Mouse (Mus musculus): ENCODE measurements at regions not wholly inside any gene's neighbourhood (a gene's known extent, or its start where the extent isn't known, plus 50 kb on each side); places are given as distances from the start of the nearest gene placed in this dataset.

DNA sequence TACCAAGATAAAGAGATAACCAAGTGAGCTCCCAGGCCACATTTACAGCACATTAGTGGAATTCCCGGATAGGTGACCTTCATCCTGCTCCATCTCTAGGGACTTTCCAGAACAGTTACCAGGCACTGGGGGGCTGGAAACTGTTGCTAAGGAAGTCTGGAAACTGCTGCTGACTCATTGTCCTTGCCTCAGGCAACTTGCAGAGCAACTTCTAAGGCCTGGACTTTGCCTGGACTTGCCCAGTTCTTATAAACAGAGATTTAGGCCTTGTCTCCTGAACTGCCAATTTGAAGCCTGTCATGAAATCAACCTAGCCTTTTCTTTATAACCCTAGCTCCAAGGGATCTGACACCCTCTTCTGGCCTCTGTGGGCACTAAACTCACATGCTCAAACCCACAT lies 224.0 kb upstream of the Gm6657 start:
- no peaks in the 10 kb centered on the region for H3K4me1 ChIP-seq
- 55% methylated on average over 1 of the region's 1 CpGs for WGBS
- ATAC-seq (ENCODE audit: insufficient number of reproducible peaks, insufficient read depth, low FRiP score, low TSS enrichment) = no peak

DNA sequence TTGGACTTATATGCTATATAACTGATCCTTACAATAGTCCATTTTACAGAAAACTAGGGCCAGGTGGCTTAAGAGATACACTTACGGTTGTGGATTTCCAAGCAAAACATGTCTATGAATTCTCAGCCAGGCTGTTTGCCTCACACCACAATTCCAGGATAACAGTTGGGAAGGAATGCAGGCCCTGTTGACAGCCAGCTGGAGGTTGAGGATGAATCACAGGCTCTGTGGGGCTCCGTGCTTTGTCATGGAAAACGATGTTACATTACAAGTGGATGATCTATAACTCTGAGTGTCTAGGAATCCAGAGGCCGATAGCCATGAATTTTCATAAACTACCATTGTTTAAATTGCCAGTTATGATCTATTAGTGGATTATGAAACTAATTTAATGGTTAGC lies 221.9 kb upstream of the Gm6657 start:
- Histone ChIP-seq H3K4me2 (replicated peaks) (no peak overlapping the region), H3K4me3 (no peak overlapping the region), H3K9ac (no peak overlapping the region), H3K27ac (no peak overlapping the region), H3K4me1 (no peaks in the 10 kb centered on the region), H3K27me3 (no peaks in the 10 kb centered on the region), H3K9me3 (no peaks in the 10 kb centered on the region), H3K36me3 (no peaks in the 10 kb centered on the region)
- no peak for ATAC-seq (ENCODE audit: insufficient number of reproducible peaks, insufficient read depth, low FRiP score, low TSS enrichment)
- 61% methylated on average over 4 of the region's 4 CpGs for WGBS

More for the DNA sequence above, 224.0 kb upstream of the Gm6657 start:
- Histone ChIP-seq H3K9ac (no peak overlapping the region), H3K27me3 (no peaks in the 10 kb centered on the region), H3K27ac (no peak overlapping the region), H3K9me3 (no peaks in the 10 kb centered on the region), H3K4me2 (replicated peaks) (no peak overlapping the region), H3K36me3 (no peaks in the 10 kb centered on the region), H3K4me3 (no peak overlapping the region)

DNA sequence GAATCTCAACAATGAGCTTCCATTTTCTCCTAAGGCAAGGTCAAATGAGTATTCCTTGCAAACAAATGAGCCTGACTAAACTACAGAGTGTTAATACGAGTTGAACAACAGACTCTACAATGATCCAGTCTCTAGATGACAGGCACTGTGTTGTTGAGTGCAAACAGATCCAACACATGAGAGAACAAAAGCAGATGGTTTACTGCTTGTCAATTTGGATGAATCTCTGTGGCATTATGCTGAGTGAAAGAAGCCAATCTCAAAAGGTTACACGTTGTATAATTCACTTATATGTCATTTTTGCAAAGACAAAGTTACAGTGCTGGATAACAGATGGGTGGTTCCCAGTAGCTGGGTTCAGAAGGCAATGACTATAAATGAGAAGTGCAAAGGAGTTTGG lies 217.1 kb upstream of the Gm6657 start:
- H3K9me3 ChIP-seq = no peaks in the 10 kb centered on the region
- no peaks in the 10 kb centered on the region for H3K4me1 ChIP-seq
- no peak overlapping the region for H3K4me3 ChIP-seq
- H3K4me2 ChIP-seq (replicated peaks) = no peak overlapping the region
- no peak overlapping the region for H3K9ac ChIP-seq
- H3K27ac ChIP-seq = no peak overlapping the region
- H3K36me3 ChIP-seq = no peaks in the 10 kb centered on the region
- no peak for ATAC-seq (ENCODE audit: insufficient number of reproducible peaks, insufficient read depth, low FRiP score, low TSS enrichment)
- 72% methylated on average over 2 of the region's 2 CpGs for WGBS
- no peaks in the 10 kb centered on the region for H3K27me3 ChIP-seq

DNA sequence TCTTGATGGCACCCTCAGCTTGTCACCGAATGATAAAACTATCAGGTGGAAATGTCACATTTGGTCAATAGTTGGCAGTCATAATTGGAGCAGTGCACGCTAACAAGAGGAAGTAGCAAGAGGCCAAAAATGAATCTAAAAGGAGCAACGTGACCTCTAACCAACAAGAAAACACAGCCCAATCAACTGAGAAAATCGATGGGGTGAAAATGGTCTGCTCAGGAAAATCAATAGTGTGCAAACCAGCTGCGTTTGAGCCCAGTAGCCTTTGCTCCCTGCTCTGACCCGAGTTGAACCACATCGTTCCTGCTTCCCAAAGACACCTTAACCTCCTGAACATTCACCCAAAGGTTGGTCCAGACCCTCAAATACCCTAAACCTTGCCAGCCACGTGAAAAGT lies 207.3 kb upstream of the Gm6657 start:
- H3K4me3 ChIP-seq = no peak overlapping the region
- no peaks in the 10 kb centered on the region for H3K4me1 ChIP-seq
- 80% methylated on average over 8 of the region's 8 CpGs for WGBS
- no peaks in the 10 kb centered on the region for H3K27me3 ChIP-seq
- H3K9me3 ChIP-seq = no peaks in the 10 kb centered on the region
- ATAC-seq (ENCODE audit: insufficient number of reproducible peaks, insufficient read depth, low FRiP score, low TSS enrichment) = no peak
- no peak overlapping the region for H3K4me2 ChIP-seq (replicated peaks)
- no peak overlapping the region for H3K9ac ChIP-seq
- no peak overlapping the region for H3K27ac ChIP-seq
- no peaks in the 10 kb centered on the region for H3K36me3 ChIP-seq

DNA sequence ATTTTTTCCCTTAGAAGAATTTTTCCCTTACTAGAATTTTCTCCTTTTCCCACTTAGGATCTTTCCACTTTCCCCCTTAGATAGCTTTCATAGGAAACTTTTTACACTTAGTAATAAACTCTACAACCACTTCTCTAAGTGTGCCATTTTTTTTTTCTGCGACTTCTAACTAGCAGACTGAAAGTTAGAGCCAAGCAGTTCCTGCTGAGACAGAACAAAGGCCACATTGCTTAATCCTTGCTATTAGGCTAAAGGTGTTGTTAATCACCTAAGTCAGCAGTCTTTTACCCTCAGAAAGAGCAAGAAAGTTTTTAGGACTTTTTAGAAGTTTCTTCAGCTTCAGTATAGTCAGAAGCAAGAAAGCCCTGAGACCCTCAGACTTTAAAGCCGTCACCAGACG lies 204.3 kb upstream of the Gm6657 start:
- Histone ChIP-seq H3K36me3 (no peaks in the 10 kb centered on the region), H3K9ac (no peak overlapping the region), H3K27ac (no peak overlapping the region), H3K4me3 (no peak overlapping the region), H3K27me3 (no peaks in the 10 kb centered on the region), H3K9me3 (no peaks in the 10 kb centered on the region), H3K4me1 (no peaks in the 10 kb centered on the region), H3K4me2 (replicated peaks) (no peak overlapping the region)
- WGBS = 38% methylated on average over 3 of the region's 3 CpGs
- no peak for ATAC-seq (ENCODE audit: insufficient number of reproducible peaks, insufficient read depth, low FRiP score, low TSS enrichment)

DNA sequence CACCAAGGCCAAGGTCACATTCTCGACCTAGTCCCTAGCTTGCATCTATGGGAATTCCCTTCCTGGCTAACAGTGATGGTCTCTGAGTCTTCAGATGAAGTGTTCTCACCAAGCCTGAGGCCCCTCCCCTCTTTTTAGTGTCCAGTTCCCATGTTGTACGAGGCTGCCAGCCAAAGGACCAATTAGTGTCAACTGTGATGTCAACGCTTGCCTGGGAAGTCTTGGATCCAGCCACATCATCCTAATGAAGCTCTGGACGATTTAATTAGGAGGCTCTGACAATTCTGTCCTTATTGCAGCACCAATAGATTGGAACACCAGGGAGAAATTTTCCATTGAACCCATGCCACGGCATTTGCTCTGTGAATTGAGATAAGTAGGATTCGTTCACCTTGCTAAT lies 202.4 kb upstream of the Gm6657 start:
- ATAC-seq (ENCODE audit: insufficient number of reproducible peaks, insufficient read depth, low FRiP score, low TSS enrichment) = no peak
- Histone ChIP-seq H3K27me3 (no peaks in the 10 kb centered on the region), H3K4me1 (no peaks in the 10 kb centered on the region), H3K4me2 (replicated peaks) (no peak overlapping the region), H3K27ac (no peak overlapping the region), H3K9ac (no peak overlapping the region), H3K9me3 (no peaks in the 10 kb centered on the region), H3K4me3 (no peak overlapping the region), H3K36me3 (no peaks in the 10 kb centered on the region)
- 65% methylated on average over 6 of the region's 6 CpGs for WGBS

DNA sequence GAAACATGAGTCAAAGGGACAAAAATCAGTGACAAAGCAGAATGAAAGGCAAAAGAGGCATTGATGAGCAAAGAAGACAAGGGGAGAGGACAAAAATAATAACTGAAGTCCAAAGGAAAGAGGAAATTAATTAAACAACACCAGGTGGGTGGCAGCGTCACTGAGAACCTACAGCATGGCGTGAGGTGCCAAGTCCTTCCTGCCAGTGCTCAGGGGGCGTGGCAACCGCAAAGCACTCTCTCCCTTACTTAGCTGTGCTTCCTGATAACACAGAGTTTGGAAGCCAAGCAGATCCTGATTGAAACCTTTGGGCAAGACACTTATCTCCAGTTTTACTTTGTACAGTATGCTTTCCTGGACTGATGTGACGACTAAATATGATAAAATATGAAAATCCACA lies 199.9 kb upstream of the Gm6657 start:
- Histone ChIP-seq H3K27ac (no peak overlapping the region), H3K9me3 (no peaks in the 10 kb centered on the region), H3K4me2 (replicated peaks) (no peak overlapping the region), H3K4me3 (no peak overlapping the region), H3K4me1 (no peaks in the 10 kb centered on the region), H3K36me3 (no peaks in the 10 kb centered on the region), H3K9ac (no peak overlapping the region), H3K27me3 (no peaks in the 10 kb centered on the region)
- WGBS = 84% methylated on average over 5 of the region's 5 CpGs
- ATAC-seq (ENCODE audit: insufficient number of reproducible peaks, insufficient read depth, low FRiP score, low TSS enrichment) = no peak

DNA sequence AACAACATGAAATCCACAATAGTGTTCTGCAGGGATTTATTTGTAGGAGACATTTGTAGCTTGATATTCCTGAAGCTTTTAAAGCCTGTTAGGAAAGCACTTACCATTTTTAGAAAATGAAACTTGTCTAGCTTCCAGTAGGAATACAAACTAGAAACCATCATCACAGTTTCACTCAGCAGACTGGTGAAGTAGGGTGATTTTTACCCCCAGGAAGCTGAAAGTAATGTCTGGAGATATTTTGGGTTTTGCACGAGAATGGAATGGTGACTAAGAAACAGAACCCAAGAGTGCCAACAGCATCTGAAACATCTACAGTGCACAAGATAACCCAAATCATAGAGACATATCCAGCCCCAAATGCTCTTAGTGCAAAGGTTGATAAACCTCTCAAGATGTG lies 196.1 kb upstream of the Gm6657 start:
- Histone ChIP-seq H3K4me1 (no peaks in the 10 kb centered on the region), H3K4me2 (replicated peaks) (no peak overlapping the region), H3K9me3 (no peaks in the 10 kb centered on the region), H3K9ac (no peak overlapping the region), H3K36me3 (no peaks in the 10 kb centered on the region), H3K27ac (no peak overlapping the region), H3K4me3 (no peak overlapping the region), H3K27me3 (no peaks in the 10 kb centered on the region)
- ATAC-seq (ENCODE audit: insufficient number of reproducible peaks, insufficient read depth, low FRiP score, low TSS enrichment) = no peak
- 77% methylated on average over 1 of the region's 1 CpGs for WGBS

DNA sequence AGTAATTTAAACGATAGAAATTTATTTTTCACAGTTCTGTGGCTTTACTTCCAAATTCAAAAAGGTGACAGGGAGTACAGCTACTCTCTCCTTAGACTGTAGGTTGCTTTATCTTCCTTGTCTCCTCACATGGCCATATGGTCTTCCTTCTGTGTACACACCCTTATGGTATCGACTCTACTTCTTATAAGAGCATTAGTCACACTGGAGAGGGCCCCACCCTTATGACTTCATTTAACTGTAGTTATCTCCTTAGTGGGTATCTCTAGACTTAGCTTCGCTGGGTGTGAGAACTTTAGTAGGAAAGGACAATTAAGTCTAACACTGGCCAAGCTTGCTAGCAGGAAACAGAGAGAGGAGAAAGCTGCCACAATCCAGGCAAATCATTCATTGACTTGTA lies 193.6 kb upstream of the Gm6657 start:
- Histone ChIP-seq H3K9me3 (no peaks in the 10 kb centered on the region), H3K4me2 (replicated peaks) (no peak overlapping the region), H3K36me3 (no peaks in the 10 kb centered on the region), H3K9ac (no peak overlapping the region), H3K27me3 (no peaks in the 10 kb centered on the region), H3K4me3 (no peak overlapping the region), H3K27ac (no peak overlapping the region), H3K4me1 (no peaks in the 10 kb centered on the region)
- 85% methylated on average over 3 of the region's 3 CpGs for WGBS
- ATAC-seq (ENCODE audit: insufficient number of reproducible peaks, insufficient read depth, low FRiP score, low TSS enrichment) = no peak

DNA sequence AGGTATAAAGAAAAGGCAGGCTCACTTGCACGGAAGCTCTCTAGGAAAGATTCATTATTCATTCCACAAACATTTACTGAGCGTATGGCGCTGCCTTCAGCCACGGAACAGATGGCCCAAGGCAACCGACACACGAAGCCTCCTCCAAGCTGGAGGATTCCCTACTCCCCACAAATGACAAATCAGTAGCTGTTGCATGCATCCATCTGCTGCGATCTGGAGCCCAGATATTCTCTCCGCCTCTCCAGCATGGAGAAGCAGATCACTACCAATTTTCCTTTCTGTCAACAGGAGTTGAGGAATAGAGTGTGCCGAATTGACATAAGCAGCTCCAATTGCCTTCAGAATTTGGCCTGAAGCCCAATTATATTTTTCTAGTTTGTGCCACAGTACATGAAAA lies 192.2 kb upstream of the Gm6657 start:
- H3K4me1 ChIP-seq = no peaks in the 10 kb centered on the region
- H3K27me3 ChIP-seq = no peaks in the 10 kb centered on the region
- H3K36me3 ChIP-seq = no peaks in the 10 kb centered on the region
- H3K27ac ChIP-seq = no peak overlapping the region
- no peak overlapping the region for H3K9ac ChIP-seq
- no peaks in the 10 kb centered on the region for H3K9me3 ChIP-seq
- ATAC-seq (ENCODE audit: insufficient number of reproducible peaks, insufficient read depth, low FRiP score, low TSS enrichment) = no peak
- H3K4me2 ChIP-seq (replicated peaks) = no peak overlapping the region
- no peak overlapping the region for H3K4me3 ChIP-seq
- WGBS = 77% methylated on average over 9 of the region's 9 CpGs

DNA sequence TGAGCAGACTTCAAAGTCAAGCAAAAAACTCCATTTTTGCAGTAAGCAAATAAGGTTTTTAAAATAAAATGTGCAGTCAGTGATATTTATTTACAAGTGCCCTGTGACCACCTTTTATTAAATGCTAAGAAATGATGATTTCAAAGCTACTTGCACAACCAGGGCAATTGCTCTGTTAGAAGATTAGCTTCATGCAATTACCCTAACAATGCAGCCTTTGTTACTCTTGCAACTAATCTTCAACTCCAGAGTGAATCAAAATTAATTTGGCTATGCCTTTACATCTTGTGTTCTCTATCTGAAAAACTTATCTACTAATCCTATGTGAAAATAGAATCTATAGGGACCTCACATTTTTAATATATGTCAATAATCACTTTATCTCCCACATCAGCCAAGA lies 160.3 kb upstream of the Gm6657 start:
- H3K36me3 ChIP-seq = no peaks in the 10 kb centered on the region
- H3K9me3 ChIP-seq = no peaks in the 10 kb centered on the region
- no peak overlapping the region for H3K4me2 ChIP-seq (replicated peaks)
- H3K4me3 ChIP-seq = no peak overlapping the region
- H3K27ac ChIP-seq = no peak overlapping the region
- no peak overlapping the region for H3K9ac ChIP-seq
- no peak for ATAC-seq (ENCODE audit: insufficient number of reproducible peaks, insufficient read depth, low FRiP score, low TSS enrichment)
- no peaks in the 10 kb centered on the region for H3K27me3 ChIP-seq
- H3K4me1 ChIP-seq = no peaks in the 10 kb centered on the region

DNA sequence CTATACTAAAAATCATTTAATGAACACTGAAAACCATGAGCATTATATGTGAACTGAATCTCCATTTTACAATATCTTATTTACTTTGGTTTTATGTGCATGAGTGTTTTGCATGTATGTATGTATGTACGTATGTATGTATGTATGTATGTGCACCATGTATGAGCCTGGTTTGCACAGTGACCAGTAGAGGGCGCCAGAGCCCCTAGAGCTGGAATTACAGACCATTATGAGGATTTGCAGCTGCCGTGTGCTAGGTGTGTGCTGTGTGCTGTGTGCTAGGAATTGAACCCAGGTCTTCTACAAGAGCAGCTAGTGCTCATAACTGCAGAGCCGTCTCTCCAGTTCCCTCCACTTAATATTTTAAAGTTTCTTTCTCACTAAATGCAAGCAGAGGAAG lies 147.5 kb upstream of the Gm6657 start:
- Histone ChIP-seq H3K36me3 (no peaks in the 10 kb centered on the region), H3K27ac (no peak overlapping the region)

DNA sequence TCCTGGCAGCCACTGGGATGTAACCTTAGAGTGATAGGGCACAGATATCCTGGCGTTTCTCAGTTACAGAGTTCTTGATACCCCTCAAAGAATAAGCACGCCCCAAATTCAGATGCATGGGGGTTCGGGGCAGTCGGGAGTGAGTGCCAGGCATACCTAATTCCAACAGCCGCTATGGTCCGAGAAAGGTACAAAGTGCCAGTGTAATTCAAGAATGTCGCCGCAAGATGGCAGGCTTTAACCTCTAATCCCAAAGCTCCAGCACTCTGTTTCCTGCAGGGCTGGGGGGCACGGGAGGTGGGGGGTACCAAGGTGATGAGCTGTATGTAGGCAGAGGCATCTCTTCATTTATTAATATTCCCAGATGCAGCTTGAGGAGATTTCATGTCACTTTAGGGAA lies 138.1 kb upstream of the Gm6657 start:
- no peaks in the 10 kb centered on the region for H3K9me3 ChIP-seq
- no peaks in the 10 kb centered on the region for H3K36me3 ChIP-seq
- no peaks in the 10 kb centered on the region for H3K27me3 ChIP-seq
- H3K9ac ChIP-seq = no peak overlapping the region
- no peak overlapping the region for H3K4me3 ChIP-seq
- H3K27ac ChIP-seq = no peak overlapping the region
- H3K4me2 ChIP-seq (replicated peaks) = peak overlapping the region; percentile 32
- 4% methylated on average over 9 of the region's 9 CpGs for WGBS
- no peak for ATAC-seq (ENCODE audit: insufficient number of reproducible peaks, insufficient read depth, low FRiP score, low TSS enrichment)
- no peaks in the 10 kb centered on the region for H3K4me1 ChIP-seq

More for the DNA sequence above, 147.5 kb upstream of the Gm6657 start:
- H3K27me3 ChIP-seq = no peaks in the 10 kb centered on the region
- H3K4me1 ChIP-seq = no peaks in the 10 kb centered on the region
- no peaks in the 10 kb centered on the region; the same call in 1 of the 2 replicates for H3K9me3 ChIP-seq
- 81% methylated on average over 4 of the region's 4 CpGs for WGBS
- ATAC-seq (ENCODE audit: insufficient number of reproducible peaks, insufficient read depth, low FRiP score, low TSS enrichment) = no peak
- H3K4me3 ChIP-seq = no peak overlapping the region
- no peak overlapping the region for H3K9ac ChIP-seq
- H3K4me2 ChIP-seq (replicated peaks) = no peak overlapping the region
